Mouse (Mus musculus) CD4-positive helper T cell, adult 2 months (primary cell): ENCODE results near the gene Eif2a.

Source experiments
- DNase-seq: peaks from one replicate; pipeline ENCODE4 v3.0.0-alpha.2; 2012; ENCODE audit warnings: low read depth, missing footprints, low spot score

Gene Eif2a

DNA sequence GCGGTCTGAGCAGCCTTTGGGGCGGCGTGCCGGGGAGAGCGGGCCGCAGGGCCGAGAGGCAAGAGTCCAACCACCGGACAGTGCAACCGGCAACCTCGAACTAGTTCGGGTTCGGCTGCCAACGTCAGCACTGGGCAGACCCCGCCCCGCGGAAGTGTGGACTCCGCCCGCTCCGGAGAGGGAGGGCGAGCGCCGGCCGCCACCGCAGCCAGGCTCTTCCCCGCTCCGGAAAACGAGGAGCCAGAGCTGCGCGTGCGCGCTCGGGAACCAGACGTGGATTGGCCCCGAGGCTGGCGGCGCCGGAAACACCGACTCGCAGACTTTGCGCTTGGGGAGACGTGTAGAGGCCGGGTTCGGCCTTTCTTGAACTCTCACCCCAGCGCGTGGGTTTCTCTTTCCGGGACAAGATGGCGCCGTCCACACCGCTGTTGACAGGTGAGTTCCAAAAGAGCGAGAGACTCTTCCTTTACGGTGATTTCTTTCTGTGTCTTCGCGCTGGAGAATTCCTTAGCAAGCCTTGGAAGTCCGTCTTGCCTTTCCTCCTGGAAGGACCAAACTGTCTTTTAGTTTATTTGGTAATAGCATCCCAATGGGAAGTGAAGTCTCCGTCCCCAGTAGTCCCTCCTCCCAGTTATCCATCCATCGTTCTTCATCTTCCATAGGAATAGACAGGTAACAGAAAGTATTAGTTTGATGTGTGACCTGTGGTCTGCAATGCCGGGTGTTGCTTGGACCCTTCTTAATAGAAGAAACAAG, at the start of gene Eif2a, which contains the start of gene Serp1:
Gene Eif2a (plus strand): TSS at position 170 of the 756 bp plus-strand sequence.
Gene Serp1 (minus strand): TSS at position 241 of the 756 bp plus-strand sequence.
- DNase-seq: peak; percentile 99

DNA sequence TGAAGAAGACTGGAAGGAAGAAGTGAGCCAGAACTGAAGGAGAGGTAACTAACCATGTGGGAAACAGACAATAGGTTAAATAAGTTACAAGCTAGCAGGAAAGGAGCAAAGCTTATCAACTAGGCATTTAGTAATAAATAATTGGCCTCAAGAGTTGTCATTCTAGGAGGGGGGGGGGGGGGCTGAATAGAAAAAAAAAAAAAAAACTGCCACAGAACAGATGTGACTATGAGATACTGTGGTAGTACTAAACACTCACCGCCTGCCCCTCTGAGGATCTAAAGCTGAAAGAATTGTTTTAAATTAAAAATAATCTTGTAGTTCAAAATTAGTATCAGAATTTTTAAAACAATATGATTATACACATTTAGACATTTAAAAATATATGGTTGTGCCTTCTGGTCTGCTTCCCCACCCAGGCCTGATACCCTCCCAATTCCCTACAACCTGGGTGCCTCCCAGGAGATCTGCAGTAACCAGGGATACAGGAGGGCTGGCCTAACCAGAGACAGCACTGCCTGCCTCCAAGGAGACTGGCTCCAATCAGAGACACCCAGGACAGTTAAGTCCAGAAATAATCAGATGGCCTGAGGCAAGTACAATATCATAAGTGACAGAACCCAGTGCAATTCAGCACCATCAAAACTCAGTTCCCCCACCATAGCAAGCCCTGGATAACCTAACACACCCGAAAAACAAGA, 46.7 kb upstream of the Eif2a start:
- no peak for DNase-seq

DNA sequence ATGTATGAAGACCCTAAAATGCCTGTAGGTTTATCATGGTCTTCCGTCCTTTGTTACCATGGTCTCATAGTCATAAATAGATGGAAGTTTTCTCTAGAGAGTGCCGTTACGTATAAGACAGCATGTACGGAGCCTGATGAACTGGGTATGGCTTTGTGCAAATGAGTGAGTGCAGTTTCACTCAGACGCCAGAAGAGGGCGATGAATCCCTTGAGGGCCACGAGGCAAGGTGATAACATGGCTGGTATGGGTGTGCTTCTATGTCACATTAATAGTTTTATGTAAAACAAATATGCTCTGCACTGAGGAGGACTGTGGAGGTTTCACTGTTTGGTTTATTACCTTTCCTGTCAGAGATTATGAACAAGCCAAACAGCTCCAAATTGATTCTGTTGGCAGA, 39.7 kb upstream of the Eif2a start:
- DNase-seq: peak; percentile 36

DNA sequence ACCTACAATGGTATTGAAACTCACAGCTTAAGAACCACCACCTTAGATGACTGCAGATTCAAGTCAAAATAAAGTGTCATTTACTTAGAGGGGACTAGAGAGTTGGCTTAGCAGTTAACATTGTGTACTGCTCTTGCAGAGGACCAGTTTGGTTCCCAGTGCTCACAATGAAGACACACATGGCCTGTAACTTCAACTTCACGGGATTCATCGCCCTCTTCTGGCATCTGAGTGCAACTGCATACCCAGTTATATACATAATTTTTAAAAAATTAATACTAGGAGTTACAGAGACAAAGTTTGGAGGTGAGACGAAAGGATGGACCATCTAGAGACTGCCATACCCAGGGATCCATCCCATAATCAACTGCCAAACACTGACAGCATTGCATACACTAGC, 38.5 kb upstream of the Eif2a start:
- peak; percentile 9 for DNase-seq

- DNase-seq: peak; percentile 7
Measured at GRCm38 (mm10) chr3:58487999-58488775, 37.4 kb upstream of the Eif2a start.

DNA sequence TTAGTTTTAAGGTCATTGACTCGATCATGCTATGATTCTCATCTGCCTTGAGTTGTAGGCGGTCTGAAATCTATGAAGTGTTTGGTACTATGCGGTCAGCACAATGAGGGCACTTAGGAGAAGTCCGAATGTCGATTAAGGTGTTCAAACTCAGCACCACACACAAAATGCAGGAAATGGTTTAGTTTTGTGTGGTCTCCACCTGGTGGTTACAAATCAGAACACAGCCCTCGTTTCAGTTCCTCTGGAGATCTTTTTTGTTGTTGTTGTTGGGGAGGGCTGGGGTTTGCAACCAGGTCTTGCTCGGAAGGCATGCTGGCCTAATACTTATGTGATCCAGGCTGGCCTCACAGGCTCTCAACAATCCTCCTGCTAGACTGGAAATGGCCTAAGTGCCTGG, 34.8 kb upstream of the Eif2a start:
- DNase-seq: peak; percentile 49

- DNase-seq: no peak
Measured at GRCm38 (mm10) chr3:58493621-58494020, 32.0 kb upstream of the Eif2a start.

DNA sequence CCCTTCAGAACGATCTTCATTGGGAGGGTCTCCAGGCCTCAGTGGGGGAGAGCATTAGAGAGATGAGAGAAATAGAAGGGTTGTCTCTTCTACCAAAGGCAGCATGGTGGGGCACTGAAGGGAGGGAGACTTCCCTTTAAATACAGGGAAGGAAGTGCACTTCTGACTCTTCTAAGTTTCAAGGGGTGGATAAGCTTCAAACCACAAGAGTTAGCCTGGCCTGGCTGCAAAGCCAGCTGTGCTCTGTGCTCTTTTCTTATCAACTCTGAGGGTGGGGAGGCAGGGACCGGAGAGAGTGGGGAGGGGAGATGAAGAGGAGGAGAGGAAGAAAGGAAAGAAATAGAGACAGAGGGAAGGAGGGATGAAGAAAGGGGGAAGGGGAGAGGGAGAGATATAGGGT, 23.7 kb upstream of the Eif2a start:
- DNase-seq: no peak

GRCm38 (mm10) chr3:58503720-58504333, 21.8 kb upstream of the Eif2a start:
- DNase-seq: no peak

DNA sequence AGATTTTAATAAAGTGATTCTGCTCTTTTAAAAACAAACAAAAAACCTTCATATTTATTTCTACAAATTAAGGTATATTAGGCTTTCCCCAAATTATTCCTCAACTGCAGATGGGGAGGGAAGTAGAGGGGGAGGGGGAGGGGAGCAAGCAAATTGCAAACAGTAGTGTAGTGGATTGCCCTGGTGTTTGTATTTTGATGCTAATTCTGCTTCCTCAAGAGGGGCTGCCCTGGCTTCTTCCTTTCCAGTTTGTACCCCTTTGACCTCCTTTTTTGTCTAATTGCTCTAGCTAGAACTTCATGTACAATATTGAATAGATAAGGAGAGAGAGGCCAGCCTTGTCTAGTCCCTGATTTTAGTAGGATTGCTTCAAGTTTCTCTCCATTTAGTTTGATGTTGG, 20.9 kb upstream of the Eif2a start:
- no peak for DNase-seq

DNA sequence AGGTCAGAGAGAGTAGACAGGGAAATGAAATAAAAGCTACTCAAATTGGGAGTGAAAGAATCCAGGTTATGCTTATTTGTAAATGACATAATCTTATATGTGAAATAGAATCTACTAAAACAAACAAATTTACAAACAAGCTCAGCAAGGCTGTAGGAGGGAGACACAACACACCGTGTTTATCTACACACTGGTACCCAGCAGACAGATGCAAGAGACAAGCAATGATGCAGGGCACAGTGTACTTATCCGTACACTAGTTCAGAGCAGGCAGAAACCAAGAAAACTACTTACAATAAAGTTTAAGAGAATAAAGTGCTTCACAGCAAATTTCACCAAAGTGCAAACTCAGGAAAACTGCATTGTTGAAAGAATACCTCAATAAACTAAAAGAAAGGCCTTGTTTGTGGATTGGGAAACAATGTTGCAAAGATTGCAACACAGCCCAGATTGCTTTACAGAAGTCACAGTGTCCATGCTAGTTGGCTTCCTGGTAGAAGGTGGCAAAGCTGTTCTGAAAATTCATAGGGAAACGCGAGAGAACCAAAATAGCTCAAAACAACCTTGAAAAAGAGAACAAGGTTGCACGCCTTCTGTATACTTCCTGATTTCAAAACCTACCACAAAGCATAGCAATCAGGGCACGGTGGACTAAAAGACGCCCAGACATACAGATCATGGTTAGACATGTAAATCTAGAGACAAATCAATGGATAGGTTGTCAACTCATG, 17.4 kb upstream of the Eif2a start:
- no peak for DNase-seq

DNA sequence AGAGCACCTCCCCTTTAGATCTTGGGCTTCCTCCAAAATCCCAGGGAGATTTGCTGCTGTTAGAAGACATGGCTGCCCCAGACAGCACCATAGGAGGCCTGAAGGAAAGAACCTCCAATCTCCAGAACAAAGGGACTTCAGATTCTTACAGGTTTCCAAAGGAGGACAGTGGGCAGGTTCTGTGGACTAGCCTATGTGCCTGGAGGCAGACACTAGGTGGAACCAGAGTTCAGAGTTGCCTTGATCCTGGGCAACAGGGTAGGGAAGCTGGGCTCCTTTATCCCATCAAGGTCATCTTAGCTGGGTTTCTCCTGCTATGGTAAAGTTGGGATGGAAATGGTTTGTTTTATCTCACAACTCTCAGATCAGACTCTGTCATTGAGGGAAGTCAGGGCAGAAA, 14.0 kb upstream of the Eif2a start:
- DNase-seq: no peak

GRCm38 (mm10) chr3:58512740-58513139, 12.9 kb upstream of the Eif2a start:
- DNase-seq: no peak

DNA sequence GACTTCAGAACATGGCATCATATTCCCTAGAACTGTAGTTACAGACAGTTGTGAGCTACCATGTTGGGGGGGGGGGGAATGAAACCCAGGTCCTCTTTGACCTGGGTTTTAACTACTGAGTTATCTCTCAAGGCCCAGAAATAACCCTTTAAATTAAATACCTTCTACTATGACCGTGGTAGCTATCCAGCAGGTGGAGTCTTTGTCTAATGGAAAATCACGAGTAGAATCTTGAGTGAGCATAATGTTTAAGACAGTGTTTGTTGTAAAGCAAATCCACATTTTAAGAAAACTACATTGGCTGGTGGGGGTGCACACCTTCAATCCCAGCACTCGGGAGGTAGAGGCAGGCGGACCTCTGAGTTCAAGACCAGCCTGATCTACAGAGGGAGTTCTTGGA, 12.1 kb upstream of the Eif2a start:
- no peak for DNase-seq

DNA sequence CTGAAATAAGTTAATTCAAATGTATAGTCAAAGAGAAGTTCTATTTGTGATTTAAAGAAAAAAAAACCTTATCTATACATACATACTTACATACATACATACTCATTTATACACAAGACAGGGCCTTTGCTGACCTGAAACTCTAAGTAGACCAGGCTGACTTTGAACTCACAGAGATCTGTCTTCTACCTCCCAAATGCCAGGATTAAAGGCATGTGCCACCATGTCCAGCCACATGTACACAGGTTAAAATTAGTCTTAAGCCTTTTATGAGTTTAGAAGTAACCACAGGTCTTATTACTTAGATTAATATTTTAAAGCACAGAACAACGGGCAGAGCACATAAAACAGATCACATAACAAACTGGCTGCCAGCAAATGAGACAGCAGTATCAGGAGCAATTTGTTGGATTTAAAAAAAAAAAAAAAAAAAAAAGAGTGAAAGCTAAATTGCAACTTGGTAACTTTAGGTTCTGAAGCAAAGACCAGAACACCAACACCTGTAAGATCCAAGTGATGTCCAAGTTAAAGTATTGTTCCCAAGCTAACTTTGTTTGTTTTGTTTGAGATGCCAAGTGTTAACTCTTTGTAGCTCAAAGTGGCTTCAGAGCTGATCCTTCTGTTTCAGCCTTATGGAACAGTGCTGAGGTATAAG, 9.5 kb upstream of the Eif2a start:
- no peak for DNase-seq

DNA sequence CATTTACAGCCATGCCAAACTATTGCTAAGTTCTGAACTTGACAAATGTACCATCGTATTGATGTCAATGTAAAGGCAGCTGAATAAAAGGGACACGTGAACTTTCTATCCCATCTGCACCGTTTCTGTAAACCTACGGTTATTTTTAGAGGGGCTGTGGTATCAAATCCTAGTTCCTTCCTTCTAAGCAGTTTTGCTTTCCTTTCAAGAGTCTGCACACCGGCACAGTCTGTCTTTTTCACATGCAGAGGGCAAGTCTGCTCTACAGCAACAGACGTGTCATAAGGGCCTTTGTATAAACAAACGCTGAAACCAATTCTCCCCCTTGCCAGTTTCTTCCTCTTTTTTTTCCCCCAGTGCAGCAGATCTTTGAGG, 9.0 kb upstream of the Eif2a start:
- DNase-seq: peak; percentile 33

GRCm38 (mm10) chr3:58517258-58517657, 8.4 kb upstream of the Eif2a start:
- peak; percentile 59 for DNase-seq

DNA sequence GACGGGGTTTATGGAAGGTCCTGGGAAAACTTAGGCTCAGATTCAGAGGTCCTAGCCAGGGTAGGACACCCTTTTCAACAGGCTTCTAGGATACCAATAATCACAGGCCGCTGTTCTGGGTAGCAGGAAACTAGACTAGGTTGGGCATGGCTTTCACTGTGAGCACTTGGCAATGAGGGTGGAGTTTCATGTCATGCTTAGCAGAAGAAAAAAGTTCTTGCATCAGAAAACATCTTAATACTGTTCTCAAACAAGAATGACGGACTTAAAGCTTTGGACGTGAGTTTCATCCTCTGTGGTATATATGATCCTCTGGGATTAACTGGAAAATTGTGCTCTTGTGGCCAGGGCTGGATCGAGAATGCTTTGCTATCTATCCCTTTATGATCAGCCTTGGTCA, 7.8 kb upstream of the Eif2a start:
- DNase-seq: no peak

GRCm38 (mm10) chr3:58518962-58519361, 6.7 kb upstream of the Eif2a start:
- DNase-seq: no peak

DNA sequence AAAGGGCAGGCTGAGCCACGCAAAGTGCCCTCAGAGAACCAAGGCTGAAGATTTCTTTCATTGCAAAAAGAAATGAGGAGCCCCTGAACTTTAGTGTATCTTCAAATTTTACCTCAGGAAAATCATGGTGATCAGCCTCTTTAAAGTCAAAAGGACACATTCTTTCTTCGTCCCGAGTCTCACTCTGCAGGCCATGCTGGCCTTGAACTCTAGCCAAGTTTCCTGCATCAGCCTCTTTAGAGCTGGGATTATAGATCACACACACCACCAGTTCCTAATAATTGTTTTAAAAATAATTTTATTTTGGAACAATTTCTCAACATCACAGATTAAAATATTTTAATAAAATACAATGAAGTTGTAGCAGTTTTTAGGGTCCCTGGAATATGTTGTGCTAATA, 6.1 kb upstream of the Eif2a start:
- no peak for DNase-seq

GRCm38 (mm10) chr3:58520286-58520685, 5.3 kb upstream of the Eif2a start:
- DNase-seq: no peak
